ENCODE assay signal across 9 mouse cellular contexts in the genomic region with DNA sequence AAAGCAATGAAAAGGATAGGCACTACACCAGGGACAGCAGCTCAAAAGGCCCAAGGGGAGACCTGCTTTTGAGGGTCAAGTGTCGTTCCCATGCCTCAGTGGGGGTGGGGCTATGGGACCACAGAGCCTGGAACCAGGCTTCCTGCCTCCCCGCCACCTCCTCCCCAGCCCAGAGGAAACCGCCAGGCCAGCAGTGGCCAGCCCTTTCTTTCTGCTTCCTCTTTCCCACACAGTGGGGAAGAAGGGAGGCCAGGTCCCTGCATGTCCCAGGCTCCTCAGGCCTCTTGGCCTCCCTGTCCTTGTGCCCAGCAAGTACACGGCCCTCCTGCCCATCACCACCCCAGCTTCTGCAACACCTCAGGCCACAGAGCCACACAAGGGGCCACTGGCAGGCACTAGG. TPM values are rescaled to one million over a fixed set of nuclear protein-coding genes. Genes with fewer than 3 reads are reported as not detected.
DNase-seq lines count a peak whose midpoint lies in the region; ATAC-seq and TF ChIP-seq lines count a peak whose summit lies in the region.
"Had no signal": no experiment of that assay in that cellular context is flagged by ENCODE, and none has a peak within 500 bp of the region (broad histone marks: within the 10 kb centered on the region; RNA-seq: fewer than 3 reads in every experiment).

No protein-coding gene starts in this region.

- DNase-seq in gastrocnemius, postnatal 14 days = peak; percentile 46
- no peak for DNase-seq in gastrocnemius, adult 8-10 months (ENCODE audit: low spot score in 2 of 2)
- DNase-seq in embryonic facial prominence, embryonic 10.5 days (ENCODE audit: low spot score) = peak; percentile 18
- DNase-seq in kidney, postnatal 0 days (ENCODE audit: low spot score) = no peak
- peak; percentile 68 for DNase-seq in lung, postnatal 36 days
- no peak for DNase-seq in left cerebral cortex, postnatal 25 days (ENCODE audit: low spot score in 2 of 2)
- no peak for DNase-seq in embryo, embryonic 10.5 days (ENCODE audit: low spot score)
- no peak for DNase-seq in thymus, adult 18-20 months

- no peak overlapping the region for H3K4me3 ChIP-seq in embryonic facial prominence, embryonic 10.5 days
- no peak overlapping the region for H3K4me3 ChIP-seq in kidney, postnatal 0 days (replicated peaks; ENCODE audit: low read depth, low read length)
- H3K4me3 ChIP-seq: embryonic facial prominence, embryonic 15.5 days had no signal

- no peak overlapping the region for H3K4me2 ChIP-seq in kidney, postnatal 0 days (ENCODE audit: low read length)
- H3K4me2 ChIP-seq: embryonic facial prominence, embryonic 15.5 days had no signal

- H3K9ac ChIP-seq in kidney, postnatal 0 days (ENCODE audit: low read depth, low read length) = no peak overlapping the region
- H3K9ac ChIP-seq: embryonic facial prominence, embryonic 15.5 days had no signal

- intact Hi-C loops in gastrocnemius, postnatal 14 days (cut with DNase I; ENCODE audit: low total_unique reads) = no loop called here
- intact Hi-C loops in left cerebral cortex, postnatal 25 days (cut with DNase I) = no loop called here

- H3K36me3 ChIP-seq in embryonic facial prominence, embryonic 10.5 days (replicated peaks) = peaks cover 84% of the 10 kb centered on the region
- H3K36me3 ChIP-seq in kidney, postnatal 0 days (ENCODE audit: insufficient read depth, low read length) = peaks cover 26% of the 10 kb centered on the region

- peaks cover 26% of the 10 kb centered on the region for H3K27me3 ChIP-seq in embryonic facial prominence, embryonic 10.5 days (replicated peaks; ENCODE audit: low read depth, poor library complexity, severe bottlenecking)
- H3K27me3 ChIP-seq in kidney, postnatal 0 days (ENCODE audit: insufficient read depth, low read length) = no peaks in the 10 kb centered on the region

- no peak for TF ChIP-seq CTCF in kidney, postnatal 0 days (IDR thresholded peaks at IDR 0.05; ENCODE audit: low read depth)

- H3K27ac ChIP-seq in embryonic facial prominence, embryonic 10.5 days (replicated peaks) = peak overlapping the region; percentile 63
- H3K27ac ChIP-seq in kidney, postnatal 0 days = peak overlapping the region; percentile 32
- H3K27ac ChIP-seq: embryonic facial prominence, embryonic 15.5 days had no signal

- WGBS in embryonic facial prominence, embryonic 10.5 days = 58% methylated on average over 4 of the region's 4 CpGs
- WGBS in kidney, postnatal 0 days = 78% methylated on average over 4 of the region's 4 CpGs

- no peak for ATAC-seq in kidney, postnatal 0 days (replicated peaks; ENCODE audit: low FRiP score, low read depth)

- peaks cover 32% of the 10 kb centered on the region for H3K4me1 ChIP-seq in embryonic facial prominence, embryonic 10.5 days
- H3K4me1 ChIP-seq in kidney, postnatal 0 days (replicated peaks; ENCODE audit: insufficient read depth, low read length) = peaks cover 8% of the 10 kb centered on the region; the same call in 1 of the 2 replicates

- H3K9me3 ChIP-seq in embryonic facial prominence, embryonic 10.5 days = no peaks in the 10 kb centered on the region
- H3K9me3 ChIP-seq in kidney, postnatal 0 days (replicated peaks; ENCODE audit: low read length) = no peaks in the 10 kb centered on the region
- H3K9me3 ChIP-seq: embryonic facial prominence, embryonic 15.5 days had no signal

RNA-seq across cellular contexts. Expression of gene Sh2b3, which starts 13.3 kb away (rescaled TPM):
- total RNA-seq in gastrocnemius, postnatal 14 days (2021) = 10 to 100 TPM; 17.6 to 21.2 TPM
- total RNA-seq in gastrocnemius, adult 8-10 months (2022) = 10 to 100 TPM; 11.4 to 13.1 (median 12.3) TPM
- 7.9 TPM in 2 replicates for polyA plus RNA-seq in embryonic facial prominence, embryonic 10.5 days (2016; fragmentation: Nextera tagmentation; extraction: Ambion mirVana)
- 19.4 and 21.0 TPM in 2 replicates for polyA plus RNA-seq in kidney, postnatal 0 days (2015; fragmentation: Nextera tagmentation; extraction: Ambion mirVana)
- total RNA-seq in left cerebral cortex, postnatal 25 days (2021) = 10 to 100 TPM; 21.6 to 22.1 TPM

RNA-seq across cellular contexts. Expression of gene Pheta1, which starts 24.7 kb away (rescaled TPM):
- 1 to 10 TPM; 5.5 to 6.2 TPM for total RNA-seq in gastrocnemius, postnatal 14 days (2021)
- 1 to 10 TPM; 5.0 to 5.7 (median 5.2) TPM for total RNA-seq in gastrocnemius, adult 8-10 months (2022)
- 56.5 and 60.0 TPM in 2 replicates for polyA plus RNA-seq in embryonic facial prominence, embryonic 10.5 days (2016; fragmentation: Nextera tagmentation; extraction: Ambion mirVana)
- 25.7 and 26.7 TPM in 2 replicates for polyA plus RNA-seq in kidney, postnatal 0 days (2015; fragmentation: Nextera tagmentation; extraction: Ambion mirVana)
- total RNA-seq in left cerebral cortex, postnatal 25 days (2021) = 10 to 100 TPM in 1 of 2 experiments, 1 to 10 TPM in 1; 7.4 to 11.2 TPM

Comparison
In these comparisons a context has a peak if more than half of its experiments do, and no peak if none do; other contexts are left out.
1. DNase-seq: peak in gastrocnemius, postnatal 14 days (single experiment), embryonic facial prominence, embryonic 10.5 days (single experiment) and lung, postnatal 36 days (single experiment); none in gastrocnemius, adult 8-10 months (0 of 2), kidney, postnatal 0 days (single experiment), left cerebral cortex, postnatal 25 days (0 of 2), embryo, embryonic 10.5 days (single experiment) and thymus, adult 18-20 months (0 of 2).